Comparison of ENCODE assay signal across 8 mouse cellular contexts in genomic region chr9:49528943-49529342, GRCm38 (mm10). TPM values are rescaled to one million over a fixed set of nuclear protein-coding genes. Genes with fewer than 3 reads are reported as not detected.
DNase-seq lines count a peak whose midpoint lies in the region; ATAC-seq and TF ChIP-seq lines count a peak whose summit lies in the region.

No protein-coding gene starts in this region.

- intact Hi-C loops in gastrocnemius, adult 2 months (cut with DNase I) = no loop called here

- no peaks in the 10 kb centered on the region for H3K27me3 ChIP-seq in liver, postnatal 0 days (ENCODE audit: insufficient read depth, low read length)
- no peaks in the 10 kb centered on the region for H3K27me3 ChIP-seq in liver, embryonic 11.5 days (replicated peaks; ENCODE audit: control insufficient read depth, insufficient read depth, low read length)
- no peaks in the 10 kb centered on the region for H3K27me3 ChIP-seq in cerebellum, adult 2 months (ENCODE audit: control insufficient read depth, insufficient read depth, low read length)

- no peak for TF ChIP-seq POLR2A in cerebellum, adult 2 months (IDR thresholded peaks at IDR 0.05; ENCODE audit: borderline replicate concordance, insufficient read depth, low read length)

- 53% methylated on average over 10 of the region's 10 CpGs for WGBS in liver, postnatal 0 days (ENCODE audit: insufficient replicate concordance)
- 51% methylated on average over 10 of the region's 10 CpGs for WGBS in liver, embryonic 11.5 days
- 56% methylated on average over 10 of the region's 10 CpGs for WGBS in cerebellum, adult 2 months

- H3K27ac ChIP-seq in gastrocnemius, adult 2 months = no peak overlapping the region
- H3K27ac ChIP-seq in liver, postnatal 0 days (ENCODE audit: low read depth) = no peak overlapping the region
- no peak overlapping the region for H3K27ac ChIP-seq in liver, embryonic 11.5 days (ENCODE audit: low read depth, low read length)
- H3K27ac ChIP-seq in cerebellum, adult 2 months (ENCODE audit: insufficient read depth, low read length) = no peak overlapping the region

- no peak overlapping the region for H3K9ac ChIP-seq in liver, postnatal 0 days (replicated peaks)
- no peak overlapping the region for H3K9ac ChIP-seq in liver, embryonic 11.5 days (ENCODE audit: low read depth, low read length)

- peak; percentile 32 for DNase-seq in gastrocnemius, adult 2 months
- no peak for DNase-seq in gastrocnemius, adult 8-10 months (ENCODE audit: low spot score in 2 of 2)
- no peak for DNase-seq in liver, postnatal 0 days
- DNase-seq in liver, embryonic 11.5 days (ENCODE audit: low spot score) = no peak
- peak; percentile 42 to 49 for DNase-seq in cerebellum, adult 2 months
- peak; percentile 28 for DNase-seq in hindlimb bud, embryonic 11.5 days (ENCODE audit: extremely low spot score, low read depth, low spot score)
- no peak for DNase-seq in frontal cortex, postnatal 25 days (ENCODE audit: low spot score in 2 of 2)
- no peak for DNase-seq in adrenal gland, adult 18-20 months (ENCODE audit: low spot score in 2 of 2)

- H3K4me2 ChIP-seq in liver, postnatal 0 days (ENCODE audit: low read depth, low read length) = no peak overlapping the region
- H3K4me2 ChIP-seq in liver, embryonic 11.5 days = no peak overlapping the region

- no peaks in the 10 kb centered on the region for H3K9me3 ChIP-seq in liver, postnatal 0 days (ENCODE audit: low read length)
- no peaks in the 10 kb centered on the region for H3K9me3 ChIP-seq in liver, embryonic 11.5 days (ENCODE audit: control insufficient read depth, low read length)

- peak; percentile 53 for TF ChIP-seq CTCF in gastrocnemius, adult 2 months (IDR thresholded peaks at IDR 0.05)
- peak; percentile 55 for TF ChIP-seq CTCF in liver, postnatal 0 days (IDR thresholded peaks at IDR 0.05; ENCODE audit: low read depth)
- TF ChIP-seq CTCF in cerebellum, adult 2 months (IDR thresholded peaks at IDR 0.05; ENCODE audit: borderline replicate concordance, insufficient read depth, low read depth, low read length) = peak; percentile 75

- H3K4me1 ChIP-seq in liver, postnatal 0 days (ENCODE audit: insufficient read depth) = no peaks in the 10 kb centered on the region
- no peaks in the 10 kb centered on the region for H3K4me1 ChIP-seq in liver, embryonic 11.5 days (replicated peaks; ENCODE audit: control insufficient read depth, insufficient read depth, low read length)
- H3K4me1 ChIP-seq in cerebellum, adult 2 months (ENCODE audit: control insufficient read depth, insufficient read depth, low read length) = no peaks in the 10 kb centered on the region

- no peak for TF ChIP-seq EP300 in liver, postnatal 0 days (IDR thresholded peaks at IDR 0.05; ENCODE audit: low read depth)

- ATAC-seq in liver, postnatal 0 days = no peak
- no peak for ATAC-seq in liver, embryonic 11.5 days (replicated peaks; ENCODE audit: low FRiP score)

- H3K4me3 ChIP-seq in gastrocnemius, adult 2 months = no peak overlapping the region
- no peak overlapping the region for H3K4me3 ChIP-seq in liver, postnatal 0 days (ENCODE audit: low read depth, low read length)
- no peak overlapping the region for H3K4me3 ChIP-seq in liver, embryonic 11.5 days (ENCODE audit: low read depth, low read length)
- no peak overlapping the region for H3K4me3 ChIP-seq in cerebellum, adult 2 months (replicated peaks; ENCODE audit: insufficient read depth, low read depth, low read length)

- no peaks in the 10 kb centered on the region for H3K36me3 ChIP-seq in liver, postnatal 0 days (replicated peaks; ENCODE audit: insufficient read depth, low read length)
- H3K36me3 ChIP-seq in liver, embryonic 11.5 days (ENCODE audit: control insufficient read depth, insufficient read depth, low read length) = no peaks in the 10 kb centered on the region

RNA-seq across cellular contexts. Expression of gene Ttc12, which starts 42.9 kb away (rescaled TPM):
- under 1 TPM; 0.89 to 0.97 TPM for total RNA-seq in gastrocnemius, adult 2 months (2021)
- total RNA-seq in gastrocnemius, adult 8-10 months (2022) = 1 to 10 TPM in 1 of 4 experiments, under 1 TPM in 3; 0.82 to 1.0 (median 0.91) TPM
- polyA plus RNA-seq in liver, postnatal 0 days (2015; fragmentation: Nextera tagmentation; extraction: Ambion mirVana) = 0.09 and 0.15 TPM in 2 replicates
- 0.68 and 0.77 TPM in 2 replicates for polyA plus RNA-seq in liver, embryonic 11.5 days (2014; fragmentation: Nextera tagmentation; extraction: Ambion mirVana)
- polyA plus RNA-seq in cerebellum, adult 2 months (2012; rRNA removed) = 3.3 and 3.5 TPM in 2 replicates
- 1 to 10 TPM; 6.2 to 8.4 TPM for total RNA-seq in adrenal gland, adult 18-20 months (2021)

Comparison
In these comparisons a context has a peak if more than half of its experiments do, and no peak if none do; other contexts are left out.
1. DNase-seq: peak in gastrocnemius, adult 2 months (single experiment), cerebellum, adult 2 months (2 of 2) and hindlimb bud, embryonic 11.5 days (single experiment); none in gastrocnemius, adult 8-10 months (0 of 2), liver, postnatal 0 days (single experiment), liver, embryonic 11.5 days (single experiment), frontal cortex, postnatal 25 days (0 of 2) and adrenal gland, adult 18-20 months (0 of 2).
2. Peak in every context shown above with its lines, with median percentiles within 50 percentile points of each other: CTCF ChIP-seq.